17 mouse cellular contexts compared by ENCODE assay signal in the genomic region with DNA sequence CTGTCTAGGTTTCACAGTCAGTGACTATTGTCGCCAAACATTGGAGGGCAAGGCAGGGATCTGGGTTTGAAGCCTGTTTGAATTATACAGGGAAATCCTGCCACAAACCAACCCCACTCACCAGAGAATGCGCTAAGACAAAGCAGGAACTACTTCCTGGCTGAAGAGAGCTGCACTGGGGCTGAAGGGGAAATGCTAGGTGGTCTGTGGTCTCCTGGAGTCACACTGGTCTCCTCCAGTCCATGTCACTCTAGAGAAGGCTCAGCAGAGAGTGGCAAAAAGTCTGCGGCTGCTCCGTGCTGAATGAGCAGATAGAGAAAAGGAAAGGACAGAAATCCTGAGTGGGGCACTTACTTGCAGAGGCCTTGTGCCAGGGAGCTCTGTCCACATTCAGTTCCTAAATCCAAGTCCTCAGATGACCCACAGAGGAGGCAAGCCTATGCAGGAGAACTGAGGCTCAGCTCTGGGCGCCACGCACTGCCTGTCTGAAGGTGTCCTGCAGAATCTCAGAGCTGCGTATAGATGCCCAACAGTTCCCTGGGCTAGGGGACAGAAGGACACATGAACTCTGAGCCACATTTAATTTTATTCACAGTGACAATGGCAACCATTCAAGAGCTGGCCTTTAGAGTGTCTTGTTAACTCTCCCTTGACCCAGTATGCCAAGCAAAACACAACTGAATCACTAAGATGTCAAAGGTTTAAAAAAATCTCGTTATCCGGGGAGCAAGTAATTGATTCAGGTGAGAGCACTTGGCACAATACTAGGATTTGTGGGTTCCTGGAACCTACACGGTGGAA. TPM values are rescaled to one million over a fixed set of nuclear protein-coding genes. Genes with fewer than 3 reads are reported as not detected.
DNase-seq lines count a peak whose midpoint lies in the region; ATAC-seq and TF ChIP-seq lines count a peak whose summit lies in the region.
"Had no signal": no experiment of that assay in that cellular context is flagged by ENCODE, and none has a peak within 500 bp of the region (broad histone marks: within the 10 kb centered on the region; RNA-seq: fewer than 3 reads in every experiment).

No protein-coding gene starts in this region.

- DNase-seq in heart, adult 11 months, result peak; percentile 92
- no peak for DNase-seq in heart, postnatal 10 days
- no peak for DNase-seq in hindbrain, embryonic 10.5 days (ENCODE audit: low spot score)
- DNase-seq in hindbrain, postnatal 0 days (ENCODE audit: low spot score), result no peak
- DNase-seq in adipocyte (ENCODE audit: low spot score), result peak; percentile 75
- no peak for DNase-seq in liver, embryonic 14.5 days (ENCODE audit: low read depth in 3 of 3, low spot score in 3 of 3)
- no peak for DNase-seq in spleen, postnatal 14 days (ENCODE audit: low spot score in 2 of 2)
- DNase-seq in lung, postnatal 36 days, result no peak
- DNase-seq: B cell, adult 2 months; spleen, adult 18-20 months; thymus, postnatal 14 days had no signal

- 84% methylated on average over 10 of the region's 10 CpGs for WGBS in hindbrain, embryonic 10.5 days
- 79% methylated on average over 10 of the region's 10 CpGs for WGBS in hindbrain, postnatal 0 days
- 52% methylated on average over 10 of the region's 10 CpGs for WGBS in liver, embryonic 14.5 days (ENCODE audit: insufficient replicate concordance)

- H3K4me3 ChIP-seq in hindbrain, embryonic 10.5 days, result no peak overlapping the region
- H3K4me3 ChIP-seq in hindbrain, postnatal 0 days (ENCODE audit: low read length), result no peak overlapping the region
- no peak overlapping the region for H3K4me3 ChIP-seq in liver, embryonic 14.5 days (ENCODE audit: insufficient read depth in 1 of 2, low read depth in 2 of 2, low read length in 2 of 2)
- H3K4me3 ChIP-seq: forebrain, embryonic 15.5 days; neural tube, embryonic 13.5 days had no signal

- TF ChIP-seq CTCF in hindbrain, postnatal 0 days (IDR thresholded peaks at IDR 0.05; ENCODE audit: low read depth), result no peak
- no peak for TF ChIP-seq CTCF in liver, embryonic 14.5 days (IDR thresholded peaks at IDR 0.05; ENCODE audit: low read depth)

- no peak for TF ChIP-seq EP300 in liver, embryonic 14.5 days (IDR thresholded peaks at IDR 0.05; ENCODE audit: low read depth)

- H3K9me3 ChIP-seq in hindbrain, embryonic 10.5 days, result no peaks in the 10 kb centered on the region
- H3K9me3 ChIP-seq in hindbrain, postnatal 0 days (ENCODE audit: low read length), result no peaks in the 10 kb centered on the region
- no peaks in the 10 kb centered on the region for H3K9me3 ChIP-seq in liver, embryonic 14.5 days (ENCODE audit: control insufficient read depth, low read length)
- H3K9me3 ChIP-seq: forebrain, embryonic 15.5 days; neural tube, embryonic 13.5 days had no signal

- peaks cover 33% of the 10 kb centered on the region for H3K4me1 ChIP-seq in hindbrain, embryonic 10.5 days (replicated peaks)
- H3K4me1 ChIP-seq in hindbrain, postnatal 0 days (ENCODE audit: insufficient read depth, low read length), result peaks cover 6% of the 10 kb centered on the region
- H3K4me1 ChIP-seq in liver, embryonic 14.5 days (replicated peaks; ENCODE audit: control insufficient read depth in 2 of 2, insufficient read depth in 2 of 2, low read length in 1 of 2), result peaks cover 60 to 81% of the 10 kb centered on the region in 2 experiments

- no peak overlapping the region for H3K9ac ChIP-seq in hindbrain, postnatal 0 days (replicated peaks; ENCODE audit: low read length)
- H3K9ac ChIP-seq in liver, embryonic 14.5 days (replicated peaks), result peak overlapping the region; percentile 41
- H3K9ac ChIP-seq: forebrain, embryonic 15.5 days; neural tube, embryonic 13.5 days had no signal

- ATAC-seq in hindbrain, postnatal 0 days, result no peak
- no peak for ATAC-seq in liver, embryonic 14.5 days (ENCODE audit: insufficient read depth)
- ATAC-seq: activated CD4-positive, CD25-positive, alpha-beta regulatory T cell, adult 4 months; forebrain, embryonic 15.5 days; hindbrain, embryonic 16.5 days; Patski had no signal

- peaks cover 56% of the 10 kb centered on the region for H3K27me3 ChIP-seq in hindbrain, embryonic 10.5 days (ENCODE audit: insufficient read depth, poor library complexity, severe bottlenecking)
- no peaks in the 10 kb centered on the region for H3K27me3 ChIP-seq in hindbrain, postnatal 0 days (ENCODE audit: insufficient read depth, low read length)
- H3K27me3 ChIP-seq in liver, embryonic 14.5 days (ENCODE audit: control insufficient read depth, insufficient read depth, low read length), result no peaks in the 10 kb centered on the region
- H3K27me3 ChIP-seq: Patski had no signal

- H3K36me3 ChIP-seq in hindbrain, embryonic 10.5 days, result no peaks in the 10 kb centered on the region
- no peaks in the 10 kb centered on the region for H3K36me3 ChIP-seq in hindbrain, postnatal 0 days (ENCODE audit: insufficient read depth, low read length)
- H3K36me3 ChIP-seq in liver, embryonic 14.5 days (replicated peaks; ENCODE audit: control insufficient read depth, insufficient read depth, low read depth), result no peaks in the 10 kb centered on the region
- H3K36me3 ChIP-seq: forebrain, embryonic 15.5 days; neural tube, embryonic 13.5 days had no signal

- H3K27ac ChIP-seq in hindbrain, embryonic 10.5 days, result peak overlapping the region; percentile 24; the same call in 1 of the 2 replicates
- no peak overlapping the region for H3K27ac ChIP-seq in hindbrain, postnatal 0 days
- peak overlapping the region; percentile 95 for H3K27ac ChIP-seq in liver, embryonic 14.5 days
- H3K27ac ChIP-seq: forebrain, embryonic 15.5 days; neural tube, embryonic 13.5 days had no signal

- no peak overlapping the region for H3K4me2 ChIP-seq in hindbrain, postnatal 0 days (ENCODE audit: low read depth, low read length)
- peak overlapping the region; percentile 99 for H3K4me2 ChIP-seq in liver, embryonic 14.5 days (ENCODE audit: low read depth)
- H3K4me2 ChIP-seq: forebrain, embryonic 15.5 days; neural tube, embryonic 13.5 days had no signal

- intact Hi-C loops in heart, postnatal 10 days (cut with DNase I), result no loop called here

RNA-seq across cellular contexts. Expression of gene Notch3, which starts 55.5 kb away (rescaled TPM):
- 10 to 100 TPM; 57.6 to 65.3 TPM for total RNA-seq in heart, postnatal 10 days (2021)
- polyA plus RNA-seq in hindbrain, embryonic 10.5 days (2016; fragmentation: Nextera tagmentation; extraction: Ambion mirVana), result 22.9 and 26.0 TPM in 2 replicates
- total RNA-seq in hindbrain, postnatal 0 days (2014; rRNA removed), result 56.3 and 68.1 TPM in 2 replicates
- polyA plus RNA-seq in hindbrain, postnatal 0 days (2015; fragmentation: Nextera tagmentation; extraction: Ambion mirVana), result 5.8 and 6.5 TPM in 2 replicates
- 0.55 and 0.66 TPM in 2 replicates for polyA plus RNA-seq in liver, embryonic 14.5 days (2012; rRNA removed)
- 0.22 and 0.30 TPM in 2 replicates for polyA plus RNA-seq in liver, embryonic 14.5 days (2014; fragmentation: Nextera tagmentation; extraction: Ambion mirVana)
- total RNA-seq: megakaryocyte-erythroid progenitor cell, adult 5-6 weeks had no signal
- polyA plus RNA-seq: activated CD4-positive, CD25-positive, alpha-beta regulatory T cell, adult 4 months had no signal

Comparison
In these comparisons a context has a peak if more than half of its experiments do, and no peak if none do; other contexts are left out.
1. DNase-seq: peak in heart, adult 11 months (single experiment) and adipocyte (single experiment); none in heart, postnatal 10 days (0 of 2), hindbrain, embryonic 10.5 days (single experiment), hindbrain, postnatal 0 days (single experiment), liver, embryonic 14.5 days (0 of 3), spleen, postnatal 14 days (0 of 2) and lung, postnatal 36 days (single experiment).